Mouse (Mus musculus): ENCODE data around the gene Kif3c. TPM values are rescaled to one million over a fixed set of nuclear protein-coding genes. Genes with fewer than 3 reads are reported as not detected.

Gene Kif3c
- polyA plus RNA-seq, 1 experiment from 2014 or later, result 5.9 TPM

DNA sequence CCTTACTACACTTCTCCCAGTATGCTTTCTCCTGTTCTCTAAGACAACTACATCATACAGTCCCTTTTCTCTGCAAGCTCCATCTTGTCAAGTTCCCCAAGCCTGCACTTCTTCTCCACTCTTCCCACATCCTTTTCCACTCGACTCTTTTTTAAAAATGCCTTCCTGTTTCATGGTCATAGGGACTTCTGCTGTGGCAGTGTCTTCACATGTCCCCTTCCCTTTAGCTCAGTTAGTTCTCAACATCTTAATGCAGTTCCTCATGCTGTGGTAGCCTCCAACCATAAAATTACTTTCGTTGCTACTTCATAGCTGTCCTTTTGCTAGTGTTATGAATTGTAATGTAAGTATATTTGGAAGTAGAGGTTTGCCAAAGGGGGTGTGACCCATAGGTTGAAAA, 55.6 kb downstream of the Kif3c start:
- H3K36me3 ChIP-seq (ENCODE audit: control insufficient read depth, insufficient read depth, low read length), result peaks cover 2% of the 10 kb centered on the region; the same call in 1 of the 2 replicates
- H3K4me3 ChIP-seq (ENCODE audit: low read depth, low read length), result no peak overlapping the region
- WGBS (ENCODE audit: insufficient replicate concordance), result 82% methylated on average over 2 of the region's 2 CpGs
- H3K27ac ChIP-seq (ENCODE audit: low read depth, low read length), result no peak overlapping the region
- no peak for ATAC-seq (replicated peaks; ENCODE audit: insufficient number of reproducible peaks, low FRiP score, low TSS enrichment)
- H3K9me3 ChIP-seq (replicated peaks; ENCODE audit: control insufficient read depth, low read length), result no peaks in the 10 kb centered on the region
- no peak overlapping the region for H3K4me2 ChIP-seq
- no peaks in the 10 kb centered on the region; the same call in 1 of the 2 replicates for H3K4me1 ChIP-seq (ENCODE audit: control insufficient read depth, insufficient read depth, low read length)
- H3K27me3 ChIP-seq (ENCODE audit: control insufficient read depth, insufficient read depth, low read length), result no peaks in the 10 kb centered on the region
- H3K9ac ChIP-seq (ENCODE audit: low read depth, low read length), result no peak overlapping the region

DNA sequence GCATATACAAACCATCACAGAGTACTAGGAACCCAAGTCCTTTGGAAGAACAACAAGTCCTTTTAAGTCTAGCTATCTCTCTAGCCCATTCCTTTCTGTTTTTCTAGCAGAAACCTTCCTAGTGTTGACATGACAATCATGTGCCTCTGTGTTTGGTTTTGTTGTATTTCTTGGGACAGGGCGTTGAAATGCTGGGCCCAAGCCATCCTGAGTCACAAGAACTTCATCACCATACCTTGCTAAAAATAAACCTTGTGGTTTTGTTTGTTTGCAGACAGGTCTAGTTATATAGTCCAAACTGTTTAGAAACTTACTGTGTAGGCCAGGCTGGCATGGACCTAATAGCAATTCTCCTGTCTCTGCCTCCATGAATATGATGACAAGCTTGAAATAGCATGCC, 57.9 kb downstream of the Kif3c start:
- H3K27ac ChIP-seq (ENCODE audit: low read depth, low read length), result no peak overlapping the region

DNA sequence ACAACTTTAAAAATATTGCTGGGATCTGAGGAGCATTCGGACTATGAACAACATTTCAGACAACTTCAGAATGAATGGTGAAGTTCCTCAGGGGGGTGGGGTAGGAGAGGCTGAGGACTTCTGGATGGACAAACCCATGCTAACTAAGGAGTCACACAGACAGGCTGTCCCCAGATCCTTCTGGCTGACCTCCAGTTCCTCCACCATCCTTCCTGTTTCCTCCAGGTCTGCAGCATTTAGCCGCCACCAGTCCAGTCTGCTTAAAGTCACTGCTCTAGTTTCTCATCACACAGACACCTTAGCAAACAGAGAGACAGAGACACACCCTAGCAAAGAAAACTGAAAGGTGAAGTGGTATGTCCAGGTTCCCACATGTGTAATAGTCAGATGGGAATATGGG, 59.2 kb downstream of the Kif3c start:
- no peak overlapping the region for H3K9ac ChIP-seq (ENCODE audit: low read depth, low read length)
- H3K36me3 ChIP-seq (ENCODE audit: control insufficient read depth, insufficient read depth, low read length), result peaks cover 2% of the 10 kb centered on the region; the same call in 1 of the 2 replicates
- WGBS (ENCODE audit: insufficient replicate concordance), result 83% methylated on average over 2 of the region's 2 CpGs
- no peaks in the 10 kb centered on the region; the same call in 1 of the 2 replicates for H3K4me1 ChIP-seq (ENCODE audit: control insufficient read depth, insufficient read depth, low read length)
- H3K4me2 ChIP-seq, result no peak overlapping the region; the same call in 1 of the 2 replicates
- no peaks in the 10 kb centered on the region for H3K27me3 ChIP-seq (ENCODE audit: control insufficient read depth, insufficient read depth, low read length)
- H3K27ac ChIP-seq (ENCODE audit: low read depth, low read length), result no peak overlapping the region
- no peaks in the 10 kb centered on the region for H3K9me3 ChIP-seq (replicated peaks; ENCODE audit: control insufficient read depth, low read length)
- ATAC-seq (replicated peaks; ENCODE audit: insufficient number of reproducible peaks, low FRiP score, low TSS enrichment), result no peak
- H3K4me3 ChIP-seq (ENCODE audit: low read depth, low read length), result no peak overlapping the region

More for the DNA sequence above, 57.9 kb downstream of the Kif3c start:
- H3K4me1 ChIP-seq (ENCODE audit: control insufficient read depth, insufficient read depth, low read length), result no peaks in the 10 kb centered on the region; the same call in 1 of the 2 replicates
- 76% methylated on average over 1 of the region's 1 CpGs for WGBS (ENCODE audit: insufficient replicate concordance)
- no peak for ATAC-seq (replicated peaks; ENCODE audit: insufficient number of reproducible peaks, low FRiP score, low TSS enrichment)
- no peaks in the 10 kb centered on the region for H3K9me3 ChIP-seq (replicated peaks; ENCODE audit: control insufficient read depth, low read length)
- H3K4me3 ChIP-seq (ENCODE audit: low read depth, low read length), result no peak overlapping the region
- H3K27me3 ChIP-seq (ENCODE audit: control insufficient read depth, insufficient read depth, low read length), result no peaks in the 10 kb centered on the region
- H3K9ac ChIP-seq (ENCODE audit: low read depth, low read length), result no peak overlapping the region
- H3K4me2 ChIP-seq, result no peak overlapping the region
- peaks cover 2% of the 10 kb centered on the region; the same call in 1 of the 2 replicates for H3K36me3 ChIP-seq (ENCODE audit: control insufficient read depth, insufficient read depth, low read length)

DNA sequence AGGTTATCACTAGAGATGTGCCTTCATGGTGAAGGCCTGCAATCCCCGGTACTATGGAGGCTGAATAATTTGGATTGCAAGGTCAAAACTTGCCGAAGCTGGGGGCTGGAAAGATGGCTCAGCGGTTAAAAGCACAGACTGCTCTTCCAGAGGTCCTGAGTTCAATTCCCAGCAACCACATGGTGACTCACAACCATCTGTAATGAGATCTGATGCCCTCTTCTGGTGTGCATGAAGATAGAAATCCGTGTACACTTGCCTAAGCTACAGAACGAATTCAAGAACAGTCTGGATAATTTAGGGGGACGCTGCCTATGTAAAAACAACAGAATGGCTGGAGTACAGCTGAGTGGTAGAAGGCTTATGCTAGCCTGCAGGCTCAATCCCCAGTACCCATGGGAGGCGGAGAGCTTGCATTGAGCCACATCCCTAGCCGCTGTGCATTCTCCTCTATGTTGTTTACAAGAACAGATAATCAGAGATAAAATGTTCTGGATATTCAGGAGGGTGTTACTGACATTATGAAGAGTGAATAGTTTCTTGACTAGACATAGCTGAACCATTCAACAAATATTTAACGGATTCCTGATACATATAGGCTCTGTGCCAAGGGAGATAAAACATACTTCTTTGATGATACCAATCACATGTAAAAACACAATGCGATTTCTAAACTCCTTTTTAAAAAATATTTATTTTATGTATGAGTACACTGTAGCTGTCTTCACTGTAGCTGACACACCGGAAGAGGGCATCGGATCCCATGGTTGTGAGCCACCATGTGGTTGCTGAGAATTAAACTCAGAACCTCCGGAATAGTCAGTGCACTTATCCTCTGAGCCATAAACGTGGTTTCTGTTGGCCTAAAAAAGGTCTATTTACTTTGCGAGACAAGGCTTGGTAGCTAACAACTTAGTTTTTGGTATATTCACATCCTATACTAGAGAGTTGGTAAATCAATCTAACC, 60.7 kb downstream of the Kif3c start:
- Histone ChIP-seq H3K9me3 (replicated peaks; ENCODE audit: control insufficient read depth, low read length) (no peaks in the 10 kb centered on the region), H3K4me3 (ENCODE audit: low read depth, low read length) (peak overlapping the region; percentile 95), H3K9ac (ENCODE audit: low read depth, low read length) (peak overlapping the region; percentile 72), H3K4me2 (peak overlapping the region; percentile 70), H3K27ac (ENCODE audit: low read depth, low read length) (peak overlapping the region; percentile 99), H3K36me3 (ENCODE audit: control insufficient read depth, insufficient read depth, low read length) (peaks cover 2% of the 10 kb centered on the region; the same call in 1 of the 2 replicates), H3K27me3 (ENCODE audit: control insufficient read depth, insufficient read depth, low read length) (no peaks in the 10 kb centered on the region), H3K4me1 (ENCODE audit: control insufficient read depth, insufficient read depth, low read length) (no peaks in the 10 kb centered on the region; the same call in 1 of the 2 replicates)
- no peak; the same call in 1 of the 2 replicates for ATAC-seq (replicated peaks; ENCODE audit: insufficient number of reproducible peaks, low FRiP score, low TSS enrichment)
- 40% methylated on average over 15 of the region's 15 CpGs for WGBS (ENCODE audit: insufficient replicate concordance)

DNA sequence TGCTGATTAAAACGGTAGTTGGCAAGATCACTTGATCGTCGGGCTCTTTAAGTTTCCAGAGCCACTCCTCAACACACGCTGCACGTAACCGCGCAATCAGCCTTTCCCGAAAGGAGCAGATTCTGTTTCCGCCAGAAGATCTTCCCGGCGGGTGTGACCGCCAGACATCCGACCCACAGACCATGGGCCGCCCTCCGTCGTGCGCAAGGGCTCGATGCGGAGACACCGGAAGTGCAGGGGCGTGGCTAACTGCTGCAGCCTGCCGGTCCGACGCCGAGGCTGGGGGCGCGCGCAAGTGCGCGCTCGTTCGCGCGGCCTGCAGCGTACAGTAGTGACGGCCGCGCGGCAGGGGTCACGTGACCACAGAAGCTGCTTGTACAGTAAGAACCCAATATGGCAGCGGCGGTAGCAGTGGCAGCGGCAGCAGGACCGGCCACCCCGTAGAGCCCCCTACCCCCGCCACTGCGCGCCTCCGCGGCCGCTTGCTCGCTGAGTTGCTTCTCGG, 61.6 kb downstream of the Kif3c start, which contains the start of gene Asxl2:
Gene Asxl2, plus strand, starts transcription at position 328 of the 505 bp plus-strand sequence.
- peak; percentile 95 for ATAC-seq (replicated peaks; ENCODE audit: insufficient number of reproducible peaks, low FRiP score, low TSS enrichment)
- Histone ChIP-seq H3K27me3 (ENCODE audit: control insufficient read depth, insufficient read depth, low read length) (no peaks in the 10 kb centered on the region), H3K4me1 (ENCODE audit: control insufficient read depth, insufficient read depth, low read length) (no peaks in the 10 kb centered on the region; the same call in 1 of the 2 replicates), H3K27ac (ENCODE audit: low read depth, low read length) (peak within 1 kb of the TSS; percentile 99), H3K36me3 (ENCODE audit: control insufficient read depth, insufficient read depth, low read length) (0 out of 2 replicates have a peak, but pooled peaks cover 2% of the 10 kb centered on the region), H3K4me3 (ENCODE audit: low read depth, low read length) (peak within 1 kb of the TSS; percentile 95), H3K4me2 (peak within 1 kb of the TSS; percentile 70), H3K9ac (ENCODE audit: low read depth, low read length) (peak within 1 kb of the TSS; percentile 99), H3K9me3 (replicated peaks; ENCODE audit: control insufficient read depth, low read length) (no peaks in the 10 kb centered on the region)
- under 1% methylated on average over 52 of the region's 53 CpGs for WGBS (ENCODE audit: insufficient replicate concordance)

DNA sequence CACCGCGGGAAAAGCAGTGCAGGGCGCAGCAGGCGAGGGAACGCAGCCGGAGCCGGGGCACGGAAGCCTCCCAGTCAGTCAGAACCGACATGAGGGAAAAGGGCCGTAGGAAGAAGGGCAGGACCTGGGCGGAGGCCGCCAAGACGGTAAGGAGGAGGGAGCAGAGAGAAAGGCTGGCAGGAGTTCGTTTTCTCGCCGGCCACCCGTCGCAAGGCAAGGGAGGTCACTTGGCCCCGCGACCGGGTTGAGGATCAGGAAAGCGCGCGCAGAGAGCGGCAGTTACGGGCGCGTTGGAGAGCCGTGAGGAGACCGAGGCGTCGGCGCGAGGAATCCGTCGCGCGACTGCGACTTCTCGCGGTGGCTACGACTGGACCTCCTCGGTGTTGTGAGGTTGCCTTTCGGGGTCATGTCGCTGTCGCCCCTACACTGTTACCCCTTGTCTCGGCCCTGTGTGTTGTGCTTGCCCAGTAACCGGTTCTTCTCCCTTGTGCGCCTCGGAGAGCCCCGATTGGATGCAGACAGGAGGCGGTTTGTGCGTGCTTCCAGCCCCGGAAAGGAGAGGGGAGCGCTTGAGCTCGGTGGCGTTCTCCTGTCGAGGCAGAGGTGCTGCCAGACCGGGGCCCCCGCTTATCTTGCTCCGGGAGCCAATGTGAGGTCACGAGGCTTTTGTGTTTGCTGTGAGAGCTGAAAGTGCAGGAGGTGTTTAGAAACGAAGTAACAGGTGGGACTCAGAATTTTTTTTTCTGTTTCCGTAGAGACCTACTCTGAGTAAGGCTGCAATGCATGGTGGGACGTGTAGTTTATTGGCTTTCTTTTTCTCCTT, 62.3 kb downstream of the Kif3c start:
- Histone ChIP-seq H3K36me3 (ENCODE audit: control insufficient read depth, insufficient read depth, low read length) (0 out of 2 replicates have a peak, but pooled peaks cover 2% of the 10 kb centered on the region), H3K9me3 (replicated peaks; ENCODE audit: control insufficient read depth, low read length) (no peaks in the 10 kb centered on the region), H3K27ac (ENCODE audit: low read depth, low read length) (peak overlapping the region; percentile 99), H3K27me3 (ENCODE audit: control insufficient read depth, insufficient read depth, low read length) (no peaks in the 10 kb centered on the region), H3K4me2 (peak overlapping the region; percentile 68), H3K4me3 (ENCODE audit: low read depth, low read length) (peak overlapping the region; percentile 95), H3K4me1 (ENCODE audit: control insufficient read depth, insufficient read depth, low read length) (no peaks in the 10 kb centered on the region; the same call in 1 of the 2 replicates), H3K9ac (ENCODE audit: low read depth, low read length) (peak overlapping the region; percentile 99)
- under 1% methylated on average over 65 of the region's 65 CpGs for WGBS (ENCODE audit: insufficient replicate concordance)
- ATAC-seq (replicated peaks; ENCODE audit: insufficient number of reproducible peaks, low FRiP score, low TSS enrichment), result peak; percentile 50

DNA sequence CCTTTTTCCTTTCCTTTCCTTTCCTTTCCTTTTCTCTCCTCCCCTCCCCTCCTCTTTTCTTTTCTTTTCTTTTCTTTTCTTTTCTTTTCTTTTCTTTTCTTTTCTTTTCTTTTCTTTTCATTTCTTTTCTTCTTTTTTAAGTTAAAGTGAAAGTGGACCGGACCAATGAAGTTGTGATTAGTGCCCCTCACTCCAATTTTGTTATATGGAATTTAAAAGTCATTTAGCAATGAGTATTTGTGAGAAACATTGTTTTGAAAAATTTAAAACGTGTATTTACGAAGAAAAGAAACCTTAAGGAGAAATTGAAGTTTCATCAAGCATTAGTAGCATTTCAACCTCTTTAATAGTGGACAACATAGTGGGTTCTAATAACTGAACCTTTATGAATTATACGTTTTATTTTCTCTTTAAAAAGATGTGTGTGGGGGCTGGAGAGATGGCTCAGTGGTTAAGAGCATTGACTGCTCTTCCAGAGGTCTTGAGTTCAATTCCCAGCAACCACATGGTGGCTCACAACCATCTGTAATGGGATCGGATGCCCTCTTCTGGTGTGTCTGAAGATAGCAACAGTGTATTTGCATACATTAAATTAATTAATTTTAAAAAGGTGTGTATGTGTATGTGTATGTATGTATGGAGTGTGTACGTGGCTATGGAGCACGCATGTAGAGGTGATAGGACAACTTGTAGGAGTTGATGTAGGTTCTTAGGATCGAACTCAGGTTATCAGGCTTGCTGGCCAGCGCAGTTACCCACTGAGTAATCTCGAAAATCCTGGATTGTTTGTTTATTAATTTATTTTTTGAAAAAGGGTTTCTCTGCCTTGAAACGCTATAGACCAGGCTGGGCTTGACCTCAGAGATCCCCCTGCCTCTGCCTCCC, 63.2 kb downstream of the Kif3c start:
- Histone ChIP-seq H3K9ac (ENCODE audit: low read depth, low read length) (no peak overlapping the region), H3K9me3 (replicated peaks; ENCODE audit: control insufficient read depth, low read length) (no peaks in the 10 kb centered on the region), H3K4me1 (ENCODE audit: control insufficient read depth, insufficient read depth, low read length) (no peaks in the 10 kb centered on the region; the same call in 1 of the 2 replicates), H3K4me2 (peak overlapping the region; percentile 68), H3K27ac (ENCODE audit: low read depth, low read length) (peak overlapping the region; percentile 99; the same call in 1 of the 2 replicates), H3K4me3 (ENCODE audit: low read depth, low read length) (peak overlapping the region; percentile 95), H3K36me3 (ENCODE audit: control insufficient read depth, insufficient read depth, low read length) (no peaks in the 10 kb centered on the region), H3K27me3 (ENCODE audit: control insufficient read depth, insufficient read depth, low read length) (no peaks in the 10 kb centered on the region)
- 59% methylated on average over 11 of the region's 11 CpGs for WGBS (ENCODE audit: insufficient replicate concordance)
- no peak for ATAC-seq (replicated peaks; ENCODE audit: insufficient number of reproducible peaks, low FRiP score, low TSS enrichment)
